Mouse (Mus musculus) stomach, embryonic 15.5 days (tissue): ENCODE measurements around the gene Osbp2. TPM values are rescaled to one million over a fixed set of nuclear protein-coding genes. Genes with fewer than 3 reads are reported as not detected.

ENCODE experiments used
- ATAC-seq: fragments of 200-750 bp; cut with Nextera tagmentation; 2 replicates; pipeline ENCODE4 v1.8.0; 2017; ENCODE audit warnings: low read depth, moderate number of reproducible peaks, moderate TSS enrichment; ENCODE audit not compliant: insufficient read depth, low FRiP score
- H3K27ac ChIP-seq: fragments of 300-500 bp; sonication (generic); 2 replicates; pipeline ENCODE4 v1.5.1; 2015; ENCODE audit warnings: mild to moderate bottlenecking, inconsistent platforms
- H3K27me3 ChIP-seq: fragments of 300-500 bp; sonication (generic); replicated peaks from 2 replicates; pipeline ENCODE4 v1.6.1; 2015; ENCODE audit warnings: inconsistent platforms
- H3K36me3 ChIP-seq: fragments of 300-500 bp; sonication (generic); 2 replicates; pipeline ENCODE4 v1.6.1; 2015; ENCODE audit warnings: inconsistent platforms
- H3K4me1 ChIP-seq: fragments of 300-500 bp; sonication (generic); 2 replicates; pipeline ENCODE4 v1.6.1; 2015; ENCODE audit warnings: inconsistent platforms
- H3K4me2 ChIP-seq: fragments of 300-500 bp; sonication (generic); 2 replicates; pipeline ENCODE4 v1.6.1; 2015; ENCODE audit warnings: mild to moderate bottlenecking, inconsistent platforms
- H3K4me3 ChIP-seq: fragments of 300-500 bp; sonication (generic); replicated peaks from 2 replicates; pipeline ENCODE4 v1.5.1; 2015; ENCODE audit warnings: inconsistent platforms
- H3K9ac ChIP-seq: fragments of 300-500 bp; sonication (generic); 2 replicates; pipeline ENCODE4 v1.6.1; 2015; ENCODE audit warnings: inconsistent platforms
- H3K9me3 ChIP-seq: fragments of 300-500 bp; sonication (generic); 2 replicates; pipeline ENCODE4 v1.6.1; 2016; ENCODE audit warnings: inconsistent platforms
- WGBS: fragments of 180-500 bp; shearing (Covaris S2); methylation state at CpG from one replicate; pipeline ENCODE4 v1.1.7; 2015; 5-methylcytosine and 5-hydroxymethylcytosine counted together
- polyA plus RNA-seq: library from polyadenylated mRNA; unstranded; fragments of >200 nt; fragmentation: Nextera tagmentation; extraction: Ambion mirVana; gene quantifications from 2 replicates; pipeline ENCODE4 v1.2.1, GENCODE M21; 2015

Gene Osbp2
- polyA plus RNA-seq, 1 experiment from 2014 or later, result 0.40 TPM

DNA sequence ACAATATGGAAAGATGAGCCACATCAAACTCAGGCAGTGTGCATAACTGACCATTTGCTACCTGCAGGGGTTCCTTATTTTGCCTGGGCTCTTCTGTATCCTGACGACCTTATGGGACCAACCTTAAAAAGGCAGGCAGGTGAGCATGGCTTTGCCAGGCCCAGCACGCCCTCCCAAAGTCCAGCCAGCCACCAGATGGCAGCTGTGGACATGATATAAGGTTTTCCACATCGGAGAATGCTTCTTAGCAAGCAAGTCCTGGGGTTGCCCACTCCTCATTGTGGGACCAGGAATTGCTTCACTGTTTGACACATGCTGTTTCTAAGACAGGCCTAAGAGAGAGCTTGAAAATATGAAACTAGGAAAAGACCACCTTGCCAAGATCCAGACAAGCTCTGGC, 55.5 kb downstream of the Osbp2 start:
- Histone ChIP-seq H3K9me3 (no peaks in the 10 kb centered on the region), H3K4me2 (no peak overlapping the region), H3K9ac (no peak overlapping the region), H3K27me3 (no peaks in the 10 kb centered on the region), H3K4me3 (no peak overlapping the region), H3K4me1 (no peaks in the 10 kb centered on the region), H3K36me3 (no peaks in the 10 kb centered on the region), H3K27ac (no peak overlapping the region)
- no peak for ATAC-seq
- WGBS, result 26% methylated on average over 3 of the region's 3 CpGs

DNA sequence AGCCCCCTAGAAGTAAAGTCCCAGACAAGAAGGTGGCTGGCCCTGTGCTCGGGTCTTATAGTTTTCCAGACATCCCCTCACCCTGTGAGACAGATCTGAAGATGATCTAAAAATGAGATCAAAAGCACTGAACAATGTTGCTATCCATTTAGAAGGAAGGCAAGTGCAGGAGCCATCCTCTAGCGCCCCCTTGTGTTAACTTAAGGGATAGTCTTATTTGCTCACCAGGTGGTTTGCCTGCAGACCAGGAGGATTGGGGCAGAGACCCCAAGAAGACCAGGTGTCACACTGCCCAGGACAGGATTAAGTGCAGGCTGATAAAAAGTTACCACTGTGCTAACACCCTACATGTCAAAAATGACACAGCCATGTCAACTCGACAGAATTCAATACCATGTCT, 58.3 kb downstream of the Osbp2 start:
- Histone ChIP-seq H3K4me2 (no peak overlapping the region), H3K4me1 (no peaks in the 10 kb centered on the region), H3K36me3 (no peaks in the 10 kb centered on the region), H3K4me3 (no peak overlapping the region), H3K27ac (no peak overlapping the region), H3K9me3 (no peaks in the 10 kb centered on the region), H3K27me3 (no peaks in the 10 kb centered on the region), H3K9ac (no peak overlapping the region)
- WGBS, result 30% methylated on average over 3 of the region's 3 CpGs
- ATAC-seq, result no peak

DNA sequence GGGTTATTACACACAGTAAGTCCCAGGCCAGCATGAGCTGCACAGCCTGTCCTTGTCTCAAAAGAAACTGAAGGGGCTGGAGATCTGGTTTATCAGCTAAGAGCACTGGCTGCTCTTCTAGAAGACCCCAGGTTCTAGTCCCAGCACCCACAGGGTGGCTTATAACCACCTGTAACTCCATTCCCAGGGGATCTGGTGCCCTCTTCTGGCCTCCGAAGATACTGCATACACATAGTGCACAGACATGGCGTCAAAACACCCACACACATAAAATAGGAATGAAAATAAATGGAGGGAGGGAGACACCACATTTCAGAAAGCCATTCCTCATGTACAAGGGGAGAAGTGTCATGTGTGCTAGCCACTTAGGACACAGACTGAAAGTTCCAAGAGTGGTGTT, 59.1 kb downstream of the Osbp2 start:
- 93% methylated on average over 2 of the region's 2 CpGs for WGBS
- Histone ChIP-seq H3K4me2 (no peak overlapping the region), H3K9ac (no peak overlapping the region), H3K4me1 (no peaks in the 10 kb centered on the region), H3K9me3 (no peaks in the 10 kb centered on the region), H3K36me3 (no peaks in the 10 kb centered on the region), H3K4me3 (no peak overlapping the region), H3K27ac (no peak overlapping the region), H3K27me3 (no peaks in the 10 kb centered on the region)
- no peak for ATAC-seq

DNA sequence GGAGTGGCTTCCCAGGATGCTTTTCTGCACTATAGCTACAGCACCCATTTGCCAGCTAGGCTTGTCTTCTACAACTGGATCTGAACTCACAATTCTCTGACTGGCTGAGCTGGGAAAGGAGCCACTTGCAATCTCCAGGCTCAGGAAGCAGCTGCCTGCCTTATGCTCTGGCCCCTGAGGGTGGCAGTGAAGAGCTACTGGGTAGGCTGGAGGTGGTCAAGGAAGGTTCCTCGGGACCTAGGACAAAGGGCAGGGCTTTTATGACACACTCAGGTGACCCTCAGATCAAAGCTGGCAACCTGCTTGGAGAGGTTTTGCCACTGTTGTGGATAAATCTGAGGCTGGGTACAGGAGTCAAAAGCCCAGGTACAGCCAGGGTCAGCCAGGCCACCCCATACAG, 61.6 kb downstream of the Osbp2 start:
- no peaks in the 10 kb centered on the region for H3K9me3 ChIP-seq
- no peak overlapping the region for H3K9ac ChIP-seq
- H3K4me3 ChIP-seq, result no peak overlapping the region
- WGBS, result 43% methylated on average over 1 of the region's 1 CpGs
- no peak for ATAC-seq
- H3K36me3 ChIP-seq, result no peaks in the 10 kb centered on the region
- H3K27ac ChIP-seq, result no peak overlapping the region
- no peak overlapping the region for H3K4me2 ChIP-seq
- no peaks in the 10 kb centered on the region for H3K4me1 ChIP-seq
- no peaks in the 10 kb centered on the region for H3K27me3 ChIP-seq

- Histone ChIP-seq H3K27ac (no peak overlapping the region), H3K4me1 (no peaks in the 10 kb centered on the region), H3K27me3 (no peaks in the 10 kb centered on the region), H3K4me2 (no peak overlapping the region), H3K4me3 (no peak overlapping the region), H3K9ac (no peak overlapping the region), H3K9me3 (no peaks in the 10 kb centered on the region), H3K36me3 (no peaks in the 10 kb centered on the region)
- WGBS, result 88% methylated on average over 6 of the region's 6 CpGs
- no peak for ATAC-seq
Measured at GRCm38 (mm10) chr11:3797631-3798215, 66.0 kb downstream of the Osbp2 start.

- Histone ChIP-seq H3K27me3 (0 out of 2 replicates have a peak, but pooled peaks cover 1% of the 10 kb centered on the region), H3K9me3 (no peaks in the 10 kb centered on the region), H3K9ac (no peak overlapping the region), H3K27ac (no peak overlapping the region), H3K36me3 (no peaks in the 10 kb centered on the region), H3K4me3 (no peak overlapping the region), H3K4me2 (no peak overlapping the region), H3K4me1 (no peaks in the 10 kb centered on the region)
- no peak for ATAC-seq
Measured at GRCm38 (mm10) chr11:3790736-3791135, 73.0 kb downstream of the Osbp2 start.

DNA sequence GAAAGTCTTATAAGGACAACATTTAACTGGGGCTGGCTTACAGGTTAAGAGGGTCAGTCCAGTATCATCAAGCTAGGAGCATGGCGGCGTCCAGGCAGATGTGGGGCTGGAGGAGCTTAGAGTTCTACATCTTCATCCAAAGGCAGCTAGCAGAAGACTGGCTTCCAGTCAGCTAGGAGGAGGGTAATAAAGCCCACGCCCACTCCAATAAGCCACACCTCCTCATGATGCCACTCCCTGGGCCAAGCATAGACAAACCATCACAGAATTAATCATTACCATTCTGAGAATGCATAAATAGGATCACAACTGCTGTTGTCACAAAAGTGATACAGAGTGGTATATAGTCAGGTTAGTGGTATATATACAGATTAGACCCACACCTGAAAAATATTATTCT, 73.8 kb downstream of the Osbp2 start:
- H3K4me1 ChIP-seq, result no peaks in the 10 kb centered on the region
- H3K27ac ChIP-seq, result no peak overlapping the region
- H3K9me3 ChIP-seq, result no peaks in the 10 kb centered on the region
- H3K36me3 ChIP-seq, result no peaks in the 10 kb centered on the region
- H3K4me3 ChIP-seq, result no peak overlapping the region
- WGBS, result 57% methylated on average over 3 of the region's 3 CpGs
- H3K27me3 ChIP-seq, result 0 out of 2 replicates have a peak, but pooled peaks cover 3% of the 10 kb centered on the region
- no peak overlapping the region for H3K4me2 ChIP-seq
- H3K9ac ChIP-seq, result no peak overlapping the region
- no peak for ATAC-seq

DNA sequence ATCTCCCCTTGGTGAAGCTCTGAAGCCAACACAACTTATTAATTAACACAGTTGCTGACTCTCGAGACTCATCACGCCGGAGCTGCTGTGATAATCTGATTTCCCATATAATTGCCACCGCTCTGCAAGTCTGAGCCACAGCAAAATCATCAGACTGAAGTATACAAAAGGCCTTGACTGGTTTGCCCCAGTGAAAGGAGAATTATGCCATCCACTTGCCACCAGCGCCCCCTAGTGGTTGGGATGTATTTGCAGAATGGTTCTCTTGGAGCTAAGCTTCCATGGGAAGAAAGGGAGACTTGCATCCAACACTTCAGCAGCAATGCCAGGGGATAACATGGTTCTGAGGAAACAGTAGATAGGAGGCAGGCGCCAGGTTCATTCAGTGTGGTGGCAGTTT, 77.1 kb downstream of the Osbp2 start:
- no peak overlapping the region for H3K4me2 ChIP-seq
- no peak for ATAC-seq
- H3K27ac ChIP-seq, result no peak overlapping the region
- WGBS, result 23% methylated on average over 6 of the region's 6 CpGs
- no peaks in the 10 kb centered on the region for H3K36me3 ChIP-seq
- no peak overlapping the region for H3K4me3 ChIP-seq
- H3K9ac ChIP-seq, result no peak overlapping the region
- H3K4me1 ChIP-seq, result no peaks in the 10 kb centered on the region
- 0 out of 2 replicates have a peak, but pooled peaks cover 3% of the 10 kb centered on the region for H3K27me3 ChIP-seq
- H3K9me3 ChIP-seq, result no peaks in the 10 kb centered on the region

GRCm38 (mm10) chr11:3775263-3775644, 88.4 kb downstream of the Osbp2 start:
- no peaks in the 10 kb centered on the region for H3K36me3 ChIP-seq
- H3K27me3 ChIP-seq, result peaks cover 40% of the 10 kb centered on the region
- ATAC-seq, result no peak
- 24% methylated on average over 4 of the region's 4 CpGs for WGBS
- no peak overlapping the region for H3K27ac ChIP-seq
- no peaks in the 10 kb centered on the region for H3K9me3 ChIP-seq
- no peak overlapping the region for H3K9ac ChIP-seq
- peaks cover 9% of the 10 kb centered on the region; the same call in 1 of the 2 replicates for H3K4me1 ChIP-seq
- H3K4me2 ChIP-seq, result no peak overlapping the region
- H3K4me3 ChIP-seq, result no peak overlapping the region

- Histone ChIP-seq H3K9me3 (no peaks in the 10 kb centered on the region), H3K4me2 (peak overlapping the region; percentile 61), H3K4me3 (peak overlapping the region; percentile 26), H3K9ac (no peak overlapping the region), H3K4me1 (peaks cover 9% of the 10 kb centered on the region; the same call in 1 of the 2 replicates), H3K27ac (no peak overlapping the region), H3K36me3 (no peaks in the 10 kb centered on the region), H3K27me3 (peaks cover 40% of the 10 kb centered on the region)
- WGBS, result 4% methylated on average over 55 of the region's 56 CpGs
- ATAC-seq, result peak; percentile 18; the same call in 1 of the 2 replicates
Measured at GRCm38 (mm10) chr11:3774463-3775262, 89.0 kb downstream of the Osbp2 start.

DNA sequence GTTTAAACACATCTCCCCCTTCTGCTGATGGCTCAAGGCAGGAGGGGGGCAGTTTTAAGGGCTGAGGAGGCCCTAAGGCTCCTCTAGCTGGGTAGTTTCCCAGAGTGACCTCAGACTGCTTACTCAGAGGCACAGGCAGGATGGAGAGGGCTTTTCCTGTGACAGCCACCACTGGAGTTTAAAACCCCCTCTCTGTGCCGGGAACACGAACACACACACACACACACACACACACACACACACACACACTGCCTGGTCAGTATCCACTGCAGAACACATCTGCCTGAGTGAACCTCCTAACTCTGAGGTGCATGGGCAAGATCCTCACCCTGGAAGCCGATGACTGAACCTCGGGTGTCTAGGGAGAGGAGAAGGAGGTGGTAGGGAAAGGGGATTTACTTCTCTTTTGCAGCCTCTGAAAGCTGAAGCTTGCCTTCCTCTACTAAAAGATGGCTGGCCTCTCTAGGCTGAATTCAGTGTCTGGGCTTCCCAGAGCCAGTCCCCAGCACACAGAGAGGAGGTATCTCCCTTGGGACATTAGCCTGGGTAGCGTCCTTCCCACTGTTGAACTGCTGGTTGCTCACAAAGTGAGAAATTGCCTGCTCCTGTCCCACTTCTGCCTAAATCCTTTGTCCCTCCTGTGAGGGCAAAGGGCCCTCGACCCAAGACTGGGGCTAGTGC, 89.8 kb downstream of the Osbp2 start:
- Histone ChIP-seq H3K27ac (no peak overlapping the region), H3K4me2 (peak overlapping the region; percentile 61), H3K4me3 (peak overlapping the region; percentile 26), H3K27me3 (peaks cover 40% of the 10 kb centered on the region), H3K4me1 (peaks cover 9% of the 10 kb centered on the region; the same call in 1 of the 2 replicates), H3K36me3 (no peaks in the 10 kb centered on the region), H3K9ac (no peak overlapping the region), H3K9me3 (no peaks in the 10 kb centered on the region)
- no peak for ATAC-seq
- WGBS, result 31% methylated on average over 6 of the region's 6 CpGs

DNA sequence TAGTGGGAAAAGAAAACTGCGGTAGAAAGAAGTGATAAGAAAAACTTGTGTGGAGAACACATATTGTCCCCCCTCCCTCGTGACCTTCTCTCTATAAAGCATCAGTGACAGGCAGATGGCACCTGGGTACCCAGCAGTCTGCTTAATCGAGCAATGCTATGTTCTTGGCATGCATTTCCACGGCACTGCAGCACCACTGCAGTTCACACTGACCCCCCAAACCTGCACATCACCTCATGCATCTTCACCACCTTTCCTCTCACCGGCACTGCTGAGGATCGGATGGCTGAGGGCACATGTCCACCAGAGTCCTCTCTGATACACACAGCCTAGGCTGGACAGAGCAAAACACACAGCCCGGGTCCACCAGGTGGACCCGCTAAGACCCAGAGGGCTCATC, 90.6 kb downstream of the Osbp2 start:
- no peak overlapping the region for H3K27ac ChIP-seq
- peaks cover 40% of the 10 kb centered on the region for H3K27me3 ChIP-seq
- no peak overlapping the region for H3K9ac ChIP-seq
- H3K36me3 ChIP-seq, result no peaks in the 10 kb centered on the region
- no peaks in the 10 kb centered on the region for H3K9me3 ChIP-seq
- H3K4me1 ChIP-seq, result peaks cover 9% of the 10 kb centered on the region; the same call in 1 of the 2 replicates
- no peak overlapping the region for H3K4me3 ChIP-seq
- ATAC-seq, result no peak
- WGBS, result 75% methylated on average over 8 of the region's 8 CpGs
- no peak overlapping the region for H3K4me2 ChIP-seq
